Mouse (Mus musculus): ENCODE results near the gene Mchr1. TPM values are rescaled to one million over a fixed set of nuclear protein-coding genes. Genes with fewer than 3 reads are reported as not detected.
A peak's percentile ranks its signal among the peaks of the same experiment; 100 is the strongest.
"Not testable (repeated sequence)": the region's sequence is repeated elsewhere in the genome, so short reads cannot be mapped to it uniquely, and the experiment has no call there.

Mchr1 gene
- not detected in 2 replicates for total RNA-seq (2015)
- not detected in 2 replicates for total RNA-seq (2017)

- ATAC-seq (replicated peaks; ENCODE audit: poor library complexity), result no peak
These were observed at the start of gene Mchr1 for GRCm38 (mm10) chr15:81235086-81235920. Gene Mchr1 (plus strand): TSS chr15:81235499.

- no peak for ATAC-seq (replicated peaks; ENCODE audit: poor library complexity)
These were observed 46.2 kb upstream of the Mchr1 start for GRCm38 (mm10) chr15:81189061-81189460.

GRCm38 (mm10) chr15:81190011-81190629, 45.2 kb upstream of the Mchr1 start:
- ATAC-seq (replicated peaks; ENCODE audit: poor library complexity), result peak; percentile 23; the same call in 1 of the 2 replicates

- ATAC-seq (replicated peaks; ENCODE audit: poor library complexity), result peak; percentile 98
These were observed 44.6 kb upstream of the Mchr1 start, which contains the start of gene Mrtfa for GRCm38 (mm10) chr15:81190630-81191178. Gene Mrtfa (minus strand): TSS chr15:81190757.

GRCm38 (mm10) chr15:81191303-81191702, 44.0 kb upstream of the Mchr1 start:
- ATAC-seq (replicated peaks; ENCODE audit: poor library complexity), result no peak

GRCm38 (mm10) chr15:81192316-81192715, 43.0 kb upstream of the Mchr1 start:
- no peak for ATAC-seq (replicated peaks; ENCODE audit: poor library complexity)

- no peak for ATAC-seq (replicated peaks; ENCODE audit: poor library complexity)
These were observed 42.4 kb upstream of the Mchr1 start for GRCm38 (mm10) chr15:81192858-81193257.

GRCm38 (mm10) chr15:81194791-81195190, 40.5 kb upstream of the Mchr1 start:
- no peak for ATAC-seq (replicated peaks; ENCODE audit: poor library complexity)

GRCm38 (mm10) chr15:81195447-81195846, 39.9 kb upstream of the Mchr1 start:
- no peak for ATAC-seq (replicated peaks; ENCODE audit: poor library complexity)

- 0 out of 2 replicates have a peak, but pooled peaks have one; percentile 23 for ATAC-seq (replicated peaks; ENCODE audit: poor library complexity)
These were observed 38.1 kb upstream of the Mchr1 start for GRCm38 (mm10) chr15:81197197-81197596.

- ATAC-seq (replicated peaks; ENCODE audit: poor library complexity), result no peak
These were observed 36.9 kb upstream of the Mchr1 start for GRCm38 (mm10) chr15:81198447-81198846.

GRCm38 (mm10) chr15:81199372-81199959, 35.8 kb upstream of the Mchr1 start:
- ATAC-seq (replicated peaks; ENCODE audit: poor library complexity), result peak; percentile 44

- ATAC-seq (replicated peaks; ENCODE audit: poor library complexity), result no peak
These were observed 32.8 kb upstream of the Mchr1 start for GRCm38 (mm10) chr15:81202462-81202861.

- ATAC-seq (replicated peaks; ENCODE audit: poor library complexity), result peak; percentile 68
These were observed 24.8 kb upstream of the Mchr1 start for GRCm38 (mm10) chr15:81210496-81210895.

- ATAC-seq (replicated peaks; ENCODE audit: poor library complexity), result no peak
These were observed 22.3 kb upstream of the Mchr1 start for GRCm38 (mm10) chr15:81212976-81213375.

- ATAC-seq (replicated peaks; ENCODE audit: poor library complexity), result no peak
These were observed 18.2 kb upstream of the Mchr1 start for GRCm38 (mm10) chr15:81216906-81217653.

- peak; percentile 48 for ATAC-seq (replicated peaks; ENCODE audit: poor library complexity)
These were observed 16.2 kb upstream of the Mchr1 start for GRCm38 (mm10) chr15:81219054-81219453.

- ATAC-seq (replicated peaks; ENCODE audit: poor library complexity), result not testable (repeated sequence)
These were observed 15.2 kb upstream of the Mchr1 start for GRCm38 (mm10) chr15:81220051-81220450.

GRCm38 (mm10) chr15:81221446-81221845, 13.9 kb upstream of the Mchr1 start:
- no peak for ATAC-seq (replicated peaks; ENCODE audit: poor library complexity)

- ATAC-seq (replicated peaks; ENCODE audit: poor library complexity), result no peak
These were observed 10.3 kb upstream of the Mchr1 start for GRCm38 (mm10) chr15:81225016-81225415.

GRCm38 (mm10) chr15:81225732-81226131, 9.6 kb upstream of the Mchr1 start:
- no peak for ATAC-seq (replicated peaks; ENCODE audit: poor library complexity)

All from megakaryocyte progenitor cell, adult 5-6 weeks (primary cell).